Mouse (Mus musculus) C2C12 (cell line): ENCODE measurements at regions not wholly inside any gene's neighbourhood (a gene's known extent, or its start where the extent isn't known, plus 50 kb on each side); places are given as distances from the start of the nearest gene placed in this dataset.

Experiments used
- H3K27me3 ChIP-seq: one replicate; pipeline ENCODE4 v1.6.1; 2011; ENCODE audit not compliant: control insufficient read depth, insufficient read depth, insufficient read length
- H3K36me3 ChIP-seq: one replicate; pipeline ENCODE4 v1.6.1; 2011; ENCODE audit not compliant: control insufficient read depth, insufficient read depth
- H3K4me3 ChIP-seq: one replicate; pipeline ENCODE4 v1.5.1; 2011; ENCODE audit warnings: mild to moderate bottlenecking, control low read depth; ENCODE audit not compliant: poor library complexity, insufficient read depth, severe bottlenecking
- H3K79me2 ChIP-seq: one replicate; pipeline ENCODE4 v1.6.1; 2011; ENCODE audit not compliant: control insufficient read depth, insufficient read depth
- H3K79me3 ChIP-seq: one replicate; pipeline ENCODE4 v1.6.1; 2011; ENCODE audit warnings: low read depth, control low read depth
- H3ac ChIP-seq: one replicate; pipeline ENCODE3; 2011; ENCODE audit warnings: low read depth; ENCODE audit not compliant: control insufficient read depth, insufficient read length
- CEBPB ChIP-seq: IDR thresholded peaks from one replicate; pipeline ENCODE4 v1.6.1; 2011; ENCODE audit warnings: low read depth, mild to moderate bottlenecking, control low read depth, moderate library complexity
- CTCF ChIP-seq: IDR thresholded peaks from one replicate; pipeline ENCODE4 v1.5.1; 2011; ENCODE audit not compliant: control insufficient read depth, insufficient read depth, insufficient read length
- FOSL1 ChIP-seq: IDR thresholded peaks from one replicate; pipeline ENCODE4 v1.8.0; 2011; ENCODE audit warnings: mild to moderate bottlenecking, low read length; ENCODE audit not compliant: poor library complexity, insufficient read depth, severe bottlenecking
- MAX ChIP-seq: IDR thresholded peaks from one replicate; pipeline ENCODE4 v1.6.1; 2011; ENCODE audit warnings: mild to moderate bottlenecking, control low read depth
- MYOD1 ChIP-seq: IDR thresholded peaks from one replicate; pipeline ENCODE4 v1.6.1; 2011; ENCODE audit warnings: low read depth; ENCODE audit not compliant: control insufficient read depth, insufficient read length
- MYOG ChIP-seq: IDR thresholded peaks from one replicate; pipeline ENCODE4 v1.6.1; 2011; ENCODE audit not compliant: control insufficient read depth, insufficient read length; ENCODE audit errors: extremely low read depth
- USF1 ChIP-seq: IDR thresholded peaks from one replicate; pipeline ENCODE4 v1.6.1; 2011; ENCODE audit warnings: low read depth, mild to moderate bottlenecking, control low read depth, moderate library complexity

DNA sequence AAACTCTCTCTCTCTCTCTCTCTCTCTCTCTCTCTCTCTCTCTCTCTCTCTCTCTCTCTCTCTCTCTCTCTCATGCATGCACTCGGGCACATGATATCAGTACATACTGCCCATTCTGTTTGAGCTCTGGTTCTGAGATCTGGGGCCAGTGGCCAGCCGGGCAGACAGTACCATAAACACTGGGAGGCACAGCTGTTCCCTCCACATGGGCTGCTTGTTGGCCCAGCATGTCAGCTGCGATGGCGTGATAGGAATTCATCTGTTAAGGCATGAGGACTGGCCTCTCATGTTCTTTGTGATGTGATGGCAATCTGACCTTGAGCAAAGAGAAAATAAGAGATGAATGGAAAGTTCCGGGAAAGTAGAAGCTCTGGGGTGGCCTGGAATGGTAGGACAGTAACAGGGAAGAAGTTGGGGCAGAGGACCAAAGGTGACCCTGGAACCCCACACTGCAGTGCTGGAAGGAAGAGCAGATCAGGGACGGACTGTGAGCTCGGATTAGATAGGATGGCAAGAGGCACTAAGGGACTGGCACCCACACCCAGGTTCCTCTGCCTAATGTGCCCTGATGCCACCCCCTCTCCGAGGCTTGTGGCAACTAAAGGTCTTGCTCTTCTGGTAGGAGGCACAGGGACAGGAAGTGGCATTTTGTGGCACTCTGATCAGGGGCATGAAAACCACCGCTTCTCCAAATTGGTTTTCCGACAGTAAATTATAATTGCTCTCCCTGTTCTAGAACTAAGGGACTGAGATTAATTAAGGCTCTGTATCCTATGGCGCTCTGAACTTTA is 186.4 kb upstream of the Zmiz1 start:
- H3ac ChIP-seq, result no peak overlapping the region
- H3K27me3 ChIP-seq, result no peaks in the 10 kb centered on the region
- TF ChIP-seq CEBPB (no peak), CTCF (no peak)
- H3K79me2 ChIP-seq, result no peaks in the 10 kb centered on the region
- H3K36me3 ChIP-seq, result no peaks in the 10 kb centered on the region
- no peaks in the 10 kb centered on the region for H3K79me3 ChIP-seq
- H3K4me3 ChIP-seq, result no peak overlapping the region

DNA sequence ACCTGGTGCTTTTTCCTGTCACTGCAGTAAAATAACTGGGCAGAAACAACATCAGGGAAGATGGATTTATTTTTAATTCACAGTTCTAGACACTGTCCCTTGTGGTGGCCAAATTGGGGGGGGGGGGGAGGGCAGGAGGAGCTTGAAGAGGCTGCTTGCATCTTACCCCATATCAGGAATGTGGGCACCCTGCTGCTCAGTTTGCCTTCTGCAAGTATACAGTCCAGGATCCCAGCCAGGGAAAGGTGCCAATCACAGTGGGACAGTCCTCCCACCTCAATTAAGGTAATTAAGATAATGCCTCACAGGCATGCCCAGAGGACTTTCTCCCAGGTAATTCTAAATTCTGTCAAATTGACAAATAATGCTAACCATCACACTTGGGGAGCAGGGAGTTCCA is 179.2 kb upstream of the Zmiz1 start:
- no peaks in the 10 kb centered on the region for H3K79me2 ChIP-seq

DNA sequence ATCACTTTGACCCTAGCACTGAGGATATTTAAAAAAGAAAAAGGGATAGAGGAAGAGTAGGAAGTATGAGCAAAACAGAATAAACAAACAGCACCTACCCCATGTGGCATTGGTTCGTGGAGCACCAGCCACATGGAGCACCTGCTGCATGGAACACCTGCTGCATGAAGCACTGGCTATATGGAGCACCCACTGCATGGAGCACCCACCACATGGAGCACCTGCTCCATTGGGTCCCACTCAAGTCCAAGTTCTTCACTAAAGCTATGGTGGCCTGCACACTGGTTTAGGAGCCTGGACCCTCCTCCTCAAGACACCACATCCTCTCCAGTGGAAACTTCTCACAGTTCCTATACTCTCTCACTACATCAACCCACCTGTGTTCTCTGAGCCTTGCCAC is 166.4 kb upstream of the Zmiz1 start:
- Histone ChIP-seq H3K27me3 (no peaks in the 10 kb centered on the region), H3K36me3 (no peaks in the 10 kb centered on the region), H3K4me3 (no peak overlapping the region), H3K79me3 (no peaks in the 10 kb centered on the region), H3ac (no peak overlapping the region), H3K79me2 (no peaks in the 10 kb centered on the region)
- no peak for TF ChIP-seq MYOG
- TF ChIP-seq MYOD1, result no peak
- TF ChIP-seq FOSL1, result no peak
- no peak for TF ChIP-seq USF1
- no peak for TF ChIP-seq CTCF
- TF ChIP-seq MAX, result no peak
- TF ChIP-seq CEBPB, result no peak

More for the DNA sequence above, 179.2 kb upstream of the Zmiz1 start:
- H3K27me3 ChIP-seq, result no peaks in the 10 kb centered on the region
- H3K36me3 ChIP-seq, result no peaks in the 10 kb centered on the region
- TF ChIP-seq FOSL1 (no peak), MAX (no peak)
- H3ac ChIP-seq, result no peak overlapping the region
- H3K79me3 ChIP-seq, result no peaks in the 10 kb centered on the region
- no peak overlapping the region for H3K4me3 ChIP-seq

DNA sequence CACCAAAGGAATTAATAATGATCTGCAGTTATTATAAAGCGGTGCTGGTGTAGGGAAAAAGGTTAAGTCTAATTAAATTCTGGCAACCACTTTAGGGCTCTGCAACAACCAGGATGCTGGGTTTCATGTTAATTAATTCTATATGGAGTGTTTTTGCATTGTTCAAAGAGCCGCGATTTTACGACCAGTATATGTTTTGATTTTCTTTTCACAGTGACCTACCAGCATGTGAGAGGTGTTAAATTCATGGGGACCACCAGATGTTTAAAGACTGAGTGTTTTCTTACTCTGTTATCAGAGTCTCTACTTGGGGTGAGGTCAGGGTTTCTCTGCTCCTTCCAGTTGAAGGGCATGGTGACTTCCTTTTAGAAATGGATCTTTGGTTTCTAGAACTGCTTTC is 164.8 kb upstream of the Zmiz1 start:
- no peaks in the 10 kb centered on the region for H3K79me2 ChIP-seq
- no peaks in the 10 kb centered on the region for H3K27me3 ChIP-seq
- TF ChIP-seq FOSL1, result no peak
- TF ChIP-seq CTCF, result no peak
- no peak for TF ChIP-seq MYOG
- no peak for TF ChIP-seq CEBPB
- TF ChIP-seq MYOD1, result no peak
- no peak for TF ChIP-seq USF1
- TF ChIP-seq MAX, result no peak
- H3K36me3 ChIP-seq, result no peaks in the 10 kb centered on the region
- H3ac ChIP-seq, result no peak overlapping the region
- no peak overlapping the region for H3K4me3 ChIP-seq
- H3K79me3 ChIP-seq, result no peaks in the 10 kb centered on the region

DNA sequence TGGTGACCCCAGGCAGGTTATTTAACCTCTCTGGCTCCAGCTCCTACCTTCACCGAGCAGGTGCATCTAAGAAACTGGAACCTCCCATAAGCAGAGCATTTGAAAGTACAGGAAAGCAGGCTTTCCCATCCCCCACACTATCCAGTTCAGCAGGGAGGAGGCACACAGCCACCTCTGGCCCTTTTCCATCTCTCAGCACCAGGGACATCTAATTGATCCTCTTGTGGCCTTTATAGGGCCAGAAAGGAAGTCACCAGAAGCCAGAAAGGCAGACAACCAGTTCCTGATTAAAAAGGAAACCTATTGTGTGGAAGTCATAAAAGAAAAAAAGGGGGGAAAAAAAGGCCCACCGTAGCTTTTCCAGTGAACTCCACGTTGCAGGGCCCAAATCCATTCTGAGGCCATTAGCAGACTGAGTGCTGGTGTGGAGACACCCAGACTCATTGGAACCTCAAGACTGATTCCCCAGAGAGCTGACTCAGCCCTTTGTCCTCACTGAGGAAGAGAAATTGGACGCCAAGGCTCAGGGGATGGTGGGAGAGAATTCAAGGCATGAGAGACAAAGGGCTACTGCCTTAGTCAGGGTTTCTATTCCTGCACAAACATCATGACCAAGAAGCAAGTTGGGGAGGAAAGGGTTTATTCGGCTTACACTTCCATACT is 163.2 kb upstream of the Zmiz1 start:
- Histone ChIP-seq H3K79me3 (no peaks in the 10 kb centered on the region), H3K27me3 (no peaks in the 10 kb centered on the region), H3K36me3 (no peaks in the 10 kb centered on the region), H3K4me3 (no peak overlapping the region), H3K79me2 (no peaks in the 10 kb centered on the region), H3ac (no peak overlapping the region)
- TF ChIP-seq MAX (no peak), CTCF (no peak), FOSL1 (no peak), MYOG (no peak), CEBPB (no peak), USF1 (no peak), MYOD1 (no peak)

DNA sequence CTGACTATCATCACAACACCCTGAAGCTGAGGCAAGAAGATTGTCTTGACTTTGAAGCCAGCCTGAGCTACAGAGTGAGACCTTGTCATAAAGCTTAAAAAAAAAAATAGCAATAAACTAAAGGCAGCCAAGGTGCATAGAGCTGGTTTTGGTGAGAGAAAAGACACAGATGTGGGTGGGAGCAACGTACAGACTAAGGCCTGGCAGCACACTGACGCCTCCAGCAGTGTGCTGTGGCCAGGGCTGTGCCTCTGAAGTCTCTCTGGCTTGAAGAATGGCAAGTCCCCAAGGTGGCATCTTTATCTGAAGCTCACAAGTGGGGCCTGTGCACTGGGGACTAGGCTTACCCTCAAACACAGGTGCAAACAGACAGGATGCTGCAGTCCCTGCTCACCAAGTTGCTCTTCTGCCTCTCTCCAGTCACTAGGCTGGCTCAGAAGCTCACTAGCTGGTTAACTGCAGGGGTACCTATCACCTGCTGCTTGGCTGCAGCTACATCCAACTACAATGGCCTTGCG is 159.3 kb upstream of the Zmiz1 start:
- H3K27me3 ChIP-seq, result no peaks in the 10 kb centered on the region
- no peaks in the 10 kb centered on the region for H3K79me3 ChIP-seq
- no peaks in the 10 kb centered on the region for H3K79me2 ChIP-seq
- H3K36me3 ChIP-seq, result no peaks in the 10 kb centered on the region
- H3K4me3 ChIP-seq, result no peak overlapping the region
- no peak overlapping the region for H3ac ChIP-seq
- no peak for TF ChIP-seq MAX
- TF ChIP-seq MYOD1, result no peak
- no peak for TF ChIP-seq CTCF
- no peak for TF ChIP-seq FOSL1
- TF ChIP-seq MYOG, result no peak
- TF ChIP-seq USF1, result no peak
- TF ChIP-seq CEBPB, result no peak
